Mouse (Mus musculus) cortical plate, adult 2 months (tissue): Measurements from ENCODE around the gene Xpnpep2.

Experiments used
- CTCF ChIP-seq: fragments of 200-500 bp; IDR thresholded peaks from 2 replicates; pipeline ENCODE4 v1.5.1; 2011; ENCODE audit warnings: mild to moderate bottlenecking, control low read depth, low read length; ENCODE audit not compliant: insufficient read depth; ENCODE audit errors: extremely low read depth
- POLR2A ChIP-seq: fragments of 200-500 bp; IDR thresholded peaks from 2 replicates; pipeline ENCODE4 v1.6.1; 2011; ENCODE audit warnings: mild to moderate bottlenecking, low read length, control low read depth; ENCODE audit not compliant: insufficient read depth; ENCODE audit errors: extremely low read depth

- TF ChIP-seq CTCF (no peak), POLR2A (no peak)
Observed at GRCm38 (mm10) chrX:48126903-48127476, 18.5 kb downstream of the Xpnpep2 start.
